Mouse (Mus musculus) limb, embryonic 15.5 days (tissue): ENCODE measurements around the gene Bod1. TPM values are rescaled to one million over a fixed set of nuclear protein-coding genes. Genes with fewer than 3 reads are reported as not detected.

Experiments
- ATAC-seq: fragments of 200-750 bp; cut with Nextera tagmentation; 2 replicates; pipeline ENCODE4 v1.8.0; 2017; ENCODE audit warnings: low read depth, moderate TSS enrichment; ENCODE audit not compliant: insufficient number of reproducible peaks, low FRiP score, low TSS enrichment
- H3K27ac ChIP-seq: fragments of 300-500 bp; sonication (generic); 2 replicates; pipeline ENCODE4 v1.5.1; 2015; ENCODE audit warnings: moderate library complexity, mild to moderate bottlenecking, inconsistent platforms
- H3K27me3 ChIP-seq: fragments of 300-500 bp; sonication (generic); 2 replicates; pipeline ENCODE4 v1.6.1; 2015; ENCODE audit warnings: inconsistent platforms
- H3K36me3 ChIP-seq: fragments of 300-500 bp; sonication (generic); 2 replicates; pipeline ENCODE4 v1.6.1; 2015; ENCODE audit warnings: inconsistent platforms
- H3K4me1 ChIP-seq: fragments of 300-500 bp; sonication (generic); 2 replicates; pipeline ENCODE4 v1.6.1; 2015; ENCODE audit warnings: inconsistent platforms
- H3K4me2 ChIP-seq: fragments of 300-500 bp; sonication (generic); 2 replicates; pipeline ENCODE4 v1.6.1; 2015; ENCODE audit warnings: mild to moderate bottlenecking, inconsistent platforms
- H3K4me3 ChIP-seq: fragments of 300-500 bp; sonication (generic); 2 replicates; pipeline ENCODE4 v1.5.1; 2015; ENCODE audit warnings: mild to moderate bottlenecking, inconsistent platforms
- H3K9ac ChIP-seq: fragments of 300-500 bp; sonication (generic); 2 replicates; pipeline ENCODE4 v1.6.1; 2015; ENCODE audit warnings: inconsistent platforms
- H3K9me3 ChIP-seq: fragments of 300-500 bp; sonication (generic); 2 replicates; pipeline ENCODE4 v1.6.1; 2016; ENCODE audit warnings: inconsistent platforms
- WGBS: fragments of 180-500 bp; shearing (Covaris S2); methylation state at CpG from one replicate; pipeline ENCODE4 v1.1.7; 2015; 5-methylcytosine and 5-hydroxymethylcytosine counted together
- polyA plus RNA-seq: library from polyadenylated mRNA; unstranded; fragments of >200 nt; fragmentation: Nextera tagmentation; extraction: Ambion mirVana; gene quantifications from 2 replicates; pipeline ENCODE4 v1.2.1, GENCODE M21; 2015

The Bod1 gene
- polyA plus RNA-seq, 1 experiment from 2014 or later, result 98.6 TPM

DNA sequence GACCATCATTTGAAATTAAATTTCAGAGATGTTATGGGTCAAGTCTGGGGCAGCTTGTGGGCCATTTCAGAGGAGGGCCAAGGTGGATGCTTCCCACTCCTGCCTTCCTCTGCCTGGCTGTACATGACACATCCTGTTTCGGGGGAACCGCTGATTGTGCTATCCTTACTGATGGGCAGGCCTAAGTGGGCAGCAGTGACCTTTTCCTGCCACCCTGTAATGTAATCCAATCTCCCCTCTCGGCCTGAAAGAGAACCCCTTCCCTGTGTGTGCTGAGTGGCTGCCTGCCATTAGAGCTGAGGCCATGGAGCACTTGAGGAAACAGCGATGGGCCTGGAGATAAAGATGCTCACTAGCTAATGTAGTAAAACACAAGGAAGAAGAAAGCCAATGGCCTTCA, 17.3 kb upstream of the Bod1 start:
- Histone ChIP-seq H3K4me3 (no peak overlapping the region), H3K27ac (no peak overlapping the region), H3K4me2 (no peak overlapping the region), H3K4me1 (peaks cover 8% of the 10 kb centered on the region), H3K9ac (no peak overlapping the region), H3K27me3 (no peaks in the 10 kb centered on the region), H3K9me3 (no peaks in the 10 kb centered on the region), H3K36me3 (no peaks in the 10 kb centered on the region)
- no peak for ATAC-seq
- WGBS, result 67% methylated on average over 4 of the region's 4 CpGs

- Histone ChIP-seq H3K27ac (no peak overlapping the region), H3K4me1 (peaks cover 8% of the 10 kb centered on the region), H3K9me3 (no peaks in the 10 kb centered on the region), H3K9ac (no peak overlapping the region), H3K4me3 (no peak overlapping the region), H3K27me3 (no peaks in the 10 kb centered on the region), H3K4me2 (no peak overlapping the region), H3K36me3 (no peaks in the 10 kb centered on the region)
- no peak for ATAC-seq
- WGBS, result 71% methylated on average over 9 of the region's 9 CpGs
Observed at GRCm38 (mm10) chr11:31684913-31685567, 13.4 kb upstream of the Bod1 start.

- Histone ChIP-seq H3K4me1 (peaks cover 3% of the 10 kb centered on the region), H3K4me2 (no peak overlapping the region), H3K9me3 (no peaks in the 10 kb centered on the region), H3K9ac (no peak overlapping the region), H3K27me3 (no peaks in the 10 kb centered on the region), H3K4me3 (no peak overlapping the region), H3K27ac (no peak overlapping the region), H3K36me3 (no peaks in the 10 kb centered on the region)
- ATAC-seq, result no peak
- 70% methylated on average over 2 of the region's 2 CpGs for WGBS
Observed at GRCm38 (mm10) chr11:31684126-31684525, 12.4 kb upstream of the Bod1 start.

- Histone ChIP-seq H3K9ac (no peak overlapping the region), H3K36me3 (no peaks in the 10 kb centered on the region), H3K4me3 (no peak overlapping the region), H3K27me3 (no peaks in the 10 kb centered on the region), H3K4me1 (no peaks in the 10 kb centered on the region), H3K9me3 (no peaks in the 10 kb centered on the region), H3K27ac (no peak overlapping the region), H3K4me2 (no peak overlapping the region)
- 70% methylated on average over 16 of the region's 16 CpGs for WGBS
- ATAC-seq, result no peak
Observed at GRCm38 (mm10) chr11:31679840-31680381, 8.2 kb upstream of the Bod1 start.

GRCm38 (mm10) chr11:31677309-31677708, 5.6 kb upstream of the Bod1 start:
- Histone ChIP-seq H3K4me2 (no peak overlapping the region), H3K9ac (no peak overlapping the region), H3K4me3 (no peak overlapping the region), H3K27me3 (no peaks in the 10 kb centered on the region), H3K27ac (no peak overlapping the region), H3K4me1 (peaks cover under 1% of the 10 kb centered on the region; the same call in 1 of the 2 replicates), H3K36me3 (no peaks in the 10 kb centered on the region), H3K9me3 (no peaks in the 10 kb centered on the region)
- no peak for ATAC-seq
- WGBS, result 83% methylated on average over 5 of the region's 5 CpGs

DNA sequence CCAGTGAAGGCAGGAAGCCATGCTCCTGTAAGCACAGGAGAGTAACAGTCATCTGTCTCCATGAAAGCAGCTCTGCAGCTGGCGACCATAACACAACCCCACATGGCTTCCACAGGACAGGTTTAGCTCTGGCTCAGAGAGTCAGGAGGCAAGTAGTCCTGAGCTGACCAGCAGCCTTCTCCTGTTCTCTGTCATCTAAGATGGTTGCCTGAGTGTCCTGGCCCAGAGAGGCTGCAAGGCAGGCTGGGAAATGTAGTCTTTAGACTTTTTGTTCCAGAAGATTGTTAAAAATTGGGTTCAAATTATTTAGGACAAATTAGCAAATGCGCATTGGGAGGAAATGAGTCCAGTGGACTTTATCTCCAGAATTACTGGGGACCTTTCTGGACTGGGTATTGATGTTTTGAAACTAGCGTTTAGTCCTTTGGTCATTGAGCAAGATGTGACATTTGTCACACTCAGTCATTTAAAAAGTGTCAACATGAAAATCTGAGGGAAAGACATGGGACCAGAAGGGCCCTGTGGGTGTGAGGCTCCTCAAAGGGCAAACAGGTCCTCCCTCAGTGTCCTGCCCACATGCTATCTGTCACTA, 5.1 kb upstream of the Bod1 start:
- Histone ChIP-seq H3K27ac (no peak overlapping the region), H3K4me1 (peaks cover 3% of the 10 kb centered on the region; the same call in 1 of the 2 replicates), H3K9me3 (no peaks in the 10 kb centered on the region), H3K9ac (no peak overlapping the region), H3K27me3 (no peaks in the 10 kb centered on the region), H3K36me3 (no peaks in the 10 kb centered on the region), H3K4me2 (no peak overlapping the region), H3K4me3 (no peak overlapping the region)
- ATAC-seq, result no peak
- WGBS, result 91% methylated on average over 3 of the region's 3 CpGs

- ATAC-seq, result no peak
Observed at GRCm38 (mm10) chr11:31675430-31675829, 3.7 kb upstream of the Bod1 start.

GRCm38 (mm10) chr11:31672170-31672563, 482 bp upstream of the Bod1 start:
- peaks cover 23% of the 10 kb centered on the region for H3K36me3 ChIP-seq
- no peak for ATAC-seq
- peak overlapping the region; percentile 97 for H3K4me3 ChIP-seq
- WGBS, result 12% methylated on average over 9 of the region's 9 CpGs
- H3K4me2 ChIP-seq, result peak overlapping the region; percentile 65
- H3K4me1 ChIP-seq, result peaks cover 13% of the 10 kb centered on the region
- peak overlapping the region; percentile 97 for H3K9ac ChIP-seq
- H3K27me3 ChIP-seq, result no peaks in the 10 kb centered on the region
- H3K27ac ChIP-seq, result no peak overlapping the region
- H3K9me3 ChIP-seq, result no peaks in the 10 kb centered on the region

More at GRCm38 (mm10) chr11:31675430-31675829, 3.7 kb upstream of the Bod1 start:
- Histone ChIP-seq H3K9ac (no peak overlapping the region), H3K9me3 (no peaks in the 10 kb centered on the region), H3K36me3 (no peaks in the 10 kb centered on the region), H3K27ac (no peak overlapping the region), H3K4me2 (no peak overlapping the region), H3K27me3 (no peaks in the 10 kb centered on the region), H3K4me1 (peaks cover 7% of the 10 kb centered on the region), H3K4me3 (no peak overlapping the region)
- WGBS, result 50% methylated on average over 2 of the region's 2 CpGs

DNA sequence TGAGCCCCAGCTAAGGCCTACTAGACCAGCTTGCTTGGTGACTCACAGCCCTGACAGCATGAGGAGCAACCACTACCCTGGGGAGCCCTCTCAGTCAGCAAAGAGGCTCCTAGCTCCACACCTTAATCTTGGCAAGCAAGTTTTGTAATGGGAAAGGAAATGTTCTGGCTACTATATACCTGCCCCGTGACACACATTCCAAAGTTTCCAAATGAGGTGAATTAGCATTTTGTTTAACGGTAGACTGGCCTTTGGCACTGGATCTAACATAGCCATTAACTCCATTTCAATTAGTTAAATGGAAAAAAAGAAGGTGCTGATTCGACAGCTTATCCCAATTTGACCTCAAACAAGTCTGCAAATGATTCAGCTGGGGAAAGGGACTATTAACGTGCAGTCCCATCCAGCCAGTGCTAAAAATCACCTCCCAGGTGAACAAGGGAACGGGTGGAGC, 1.2 kb downstream of the Bod1 start:
- H3K4me1 ChIP-seq, result peaks cover 13% of the 10 kb centered on the region
- ATAC-seq, result no peak
- no peak overlapping the region; the same call in 1 of the 2 replicates for H3K27ac ChIP-seq
- H3K27me3 ChIP-seq, result no peaks in the 10 kb centered on the region
- H3K4me3 ChIP-seq, result peak overlapping the region; percentile 97
- H3K36me3 ChIP-seq, result peaks cover 40% of the 10 kb centered on the region
- H3K4me2 ChIP-seq, result peak overlapping the region; percentile 53
- H3K9me3 ChIP-seq, result no peaks in the 10 kb centered on the region
- H3K9ac ChIP-seq, result no peak overlapping the region
- 59% methylated on average over 5 of the region's 5 CpGs for WGBS

GRCm38 (mm10) chr11:31669172-31669869, 2.4 kb downstream of the Bod1 start:
- no peak for ATAC-seq
- peaks cover 51% of the 10 kb centered on the region for H3K36me3 ChIP-seq
- 90% methylated on average over 9 of the region's 9 CpGs for WGBS
- H3K9me3 ChIP-seq, result no peaks in the 10 kb centered on the region
- no peak overlapping the region for H3K4me3 ChIP-seq
- H3K9ac ChIP-seq, result no peak overlapping the region
- no peak overlapping the region for H3K4me2 ChIP-seq
- no peak overlapping the region for H3K27ac ChIP-seq
- H3K4me1 ChIP-seq, result peaks cover 13% of the 10 kb centered on the region
- H3K27me3 ChIP-seq, result no peaks in the 10 kb centered on the region

DNA sequence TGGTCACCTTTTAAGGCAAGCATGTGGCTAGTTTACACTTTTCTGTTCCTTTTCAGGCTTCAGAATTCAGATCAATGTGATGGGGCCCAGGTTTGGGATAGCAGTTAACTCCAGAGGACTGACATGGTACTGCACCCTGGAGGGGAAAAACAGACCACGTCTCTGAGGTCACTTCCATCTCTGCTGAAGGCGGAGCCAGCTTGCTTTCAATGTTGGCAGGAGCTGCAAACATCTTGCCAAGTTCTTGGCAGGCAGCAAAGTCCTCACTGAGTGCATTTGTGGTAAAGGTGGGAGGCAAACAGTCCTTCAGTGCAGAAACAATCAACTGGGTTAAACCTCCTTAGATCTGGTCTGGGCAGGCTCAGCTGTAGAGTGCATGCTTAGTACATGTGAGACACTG, 7.5 kb downstream of the Bod1 start:
- H3K27ac ChIP-seq, result no peak overlapping the region
- no peaks in the 10 kb centered on the region for H3K27me3 ChIP-seq
- peaks cover 5% of the 10 kb centered on the region; the same call in 1 of the 2 replicates for H3K4me1 ChIP-seq
- WGBS, result 67% methylated on average over 2 of the region's 2 CpGs
- H3K4me2 ChIP-seq, result no peak overlapping the region
- H3K36me3 ChIP-seq, result peaks cover 61% of the 10 kb centered on the region
- no peaks in the 10 kb centered on the region for H3K9me3 ChIP-seq
- ATAC-seq, result no peak
- H3K4me3 ChIP-seq, result no peak overlapping the region
- H3K9ac ChIP-seq, result no peak overlapping the region

GRCm38 (mm10) chr11:31663501-31663900, 8.2 kb downstream of the Bod1 start:
- Histone ChIP-seq H3K4me1 (peaks cover 5% of the 10 kb centered on the region; the same call in 1 of the 2 replicates), H3K36me3 (peaks cover 55% of the 10 kb centered on the region), H3K9ac (no peak overlapping the region), H3K4me2 (no peak overlapping the region), H3K9me3 (no peaks in the 10 kb centered on the region), H3K27me3 (no peaks in the 10 kb centered on the region), H3K27ac (peak overlapping the region; percentile 18; the same call in 1 of the 2 replicates), H3K4me3 (no peak overlapping the region)
- 55% methylated on average over 4 of the region's 4 CpGs for WGBS
- ATAC-seq, result peak; percentile 17; the same call in 1 of the 2 replicates
